ENCODE assay signal across 15 mouse cellular contexts in the genomic region with DNA sequence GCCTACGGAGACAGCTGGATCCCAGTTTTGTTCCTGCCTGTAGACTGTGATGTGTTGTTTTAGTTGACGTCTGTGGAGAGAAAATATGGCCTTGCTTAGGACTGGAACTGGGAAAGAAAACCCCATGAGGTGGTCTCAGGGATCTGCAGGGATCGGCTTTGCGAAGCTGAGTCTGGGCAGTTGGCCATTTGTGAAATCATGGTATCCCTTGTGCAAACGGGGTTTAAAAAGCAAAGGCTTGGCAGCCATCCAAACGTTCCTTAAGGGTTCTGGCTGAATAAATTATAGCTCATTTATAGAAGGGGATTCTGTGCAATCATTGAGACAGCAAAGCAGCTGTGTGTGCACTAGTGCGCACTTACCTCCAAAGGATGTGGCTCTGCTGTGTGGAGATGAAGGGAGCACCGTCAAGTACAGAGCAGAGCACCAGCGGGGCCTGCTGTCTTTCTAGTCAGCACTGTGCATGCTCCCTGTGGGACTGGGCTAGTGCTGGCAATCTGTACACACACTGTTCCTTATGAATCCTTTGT. TPM values are rescaled to one million over a fixed set of nuclear protein-coding genes. Genes with fewer than 3 reads are reported as not detected.
DNase-seq lines count a peak whose midpoint lies in the region; ATAC-seq and TF ChIP-seq lines count a peak whose summit lies in the region.
"Not testable (repeated sequence)": the region's sequence is repeated elsewhere in the genome, so short reads cannot be mapped to it uniquely, and the experiment has no call there.
"Had no signal": no experiment of that assay in that cellular context is flagged by ENCODE, and none has a peak within 500 bp of the region (broad histone marks: within the 10 kb centered on the region; RNA-seq: fewer than 3 reads in every experiment).

No protein-coding gene starts in this region.

- H3K27ac ChIP-seq in forebrain, embryonic 15.5 days (replicated peaks); intestine, embryonic 16.5 days (ENCODE audit: low read length); limb, embryonic 12.5 days; neural tube, embryonic 12.5 days: not testable (repeated sequence)

- not testable (repeated sequence) for H3K9ac ChIP-seq in forebrain, embryonic 15.5 days (replicated peaks); intestine, embryonic 16.5 days (ENCODE audit: low read depth, low read length); limb, embryonic 12.5 days (replicated peaks); neural tube, embryonic 12.5 days

- not testable (repeated sequence) for H3K4me1 ChIP-seq in forebrain, embryonic 15.5 days; intestine, embryonic 16.5 days (ENCODE audit: control insufficient read depth, insufficient read depth, low read length); limb, embryonic 12.5 days (replicated peaks); neural tube, embryonic 12.5 days

- peak; percentile 87 for ATAC-seq in forebrain, embryonic 15.5 days (replicated peaks)
- peak; percentile 32; the same call in 1 of the 2 replicates for ATAC-seq in intestine, embryonic 16.5 days
- ATAC-seq in limb, embryonic 12.5 days (ENCODE audit: insufficient number of reproducible peaks, insufficient read depth, low FRiP score, low TSS enrichment, low read depth) = peak; percentile 40; the same call in 1 of the 2 replicates
- ATAC-seq in neural tube, embryonic 12.5 days (ENCODE audit: low FRiP score, low read depth) = peak; percentile 60

- WGBS in forebrain, embryonic 15.5 days = 64% methylated on average over 8 of the region's 9 CpGs
- 75% methylated on average over 8 of the region's 9 CpGs for WGBS in intestine, embryonic 16.5 days
- WGBS in limb, embryonic 12.5 days = 80% methylated on average over 8 of the region's 9 CpGs
- whole genome bisulfite sequencing in neural tube, embryonic 12.5 days = 84% methylated on average over 8 of the region's 9 CpGs

- H3K27me3 ChIP-seq in forebrain, embryonic 15.5 days; intestine, embryonic 16.5 days (replicated peaks; ENCODE audit: control insufficient read depth, insufficient read depth, low read length); limb, embryonic 12.5 days; neural tube, embryonic 12.5 days (replicated peaks): not testable (repeated sequence)

- TF ChIP-seq POLR2A in brain, embryonic 14.5 days (IDR thresholded peaks at IDR 0.05; ENCODE audit: borderline replicate concordance, extremely low read depth, insufficient read depth, insufficient read length, poor library complexity, severe bottlenecking) = not testable (repeated sequence)

- not testable (repeated sequence) for H3K4me2 ChIP-seq in forebrain, embryonic 15.5 days (replicated peaks); intestine, embryonic 16.5 days (ENCODE audit: low read depth, low read length); limb, embryonic 12.5 days; neural tube, embryonic 12.5 days (replicated peaks)

- DNase-seq in brain, embryonic 14.5 days (ENCODE audit: low read depth) = peak; percentile 82
- peak; percentile 47 for DNase-seq in heart, postnatal 4 days
- DNase-seq in lung, postnatal 10 days = peak; percentile 39

- H3K9me3 ChIP-seq in forebrain, embryonic 15.5 days = peaks cover 33% of the 10 kb centered on the region
- peaks cover 16% of the 10 kb centered on the region for H3K9me3 ChIP-seq in intestine, embryonic 16.5 days (ENCODE audit: control insufficient read depth, low read length)
- peaks cover 47% of the 10 kb centered on the region for H3K9me3 ChIP-seq in limb, embryonic 12.5 days
- H3K9me3 ChIP-seq in neural tube, embryonic 12.5 days = peaks cover 48% of the 10 kb centered on the region

- not testable (repeated sequence) for H3K36me3 ChIP-seq in forebrain, embryonic 15.5 days; intestine, embryonic 16.5 days (ENCODE audit: control insufficient read depth, insufficient read depth, low read length); limb, embryonic 12.5 days; neural tube, embryonic 12.5 days

- not testable (repeated sequence) for H3K4me3 ChIP-seq in forebrain, embryonic 15.5 days; intestine, embryonic 16.5 days (ENCODE audit: low read length); limb, embryonic 12.5 days (replicated peaks); neural tube, embryonic 12.5 days

- TF ChIP-seq CTCF in brain, embryonic 14.5 days (IDR thresholded peaks at IDR 0.05; ENCODE audit: borderline replicate concordance, extremely low read depth, insufficient read depth, insufficient read length) = not testable (repeated sequence)

RNA-seq across cellular contexts. Expression of a gene that starts 21.0 kb away (rescaled TPM):
- polyA plus RNA-seq in brain, embryonic 14.5 days (2012; rRNA removed) = not detected in 2 replicates
- not detected in 2 replicates for polyA plus RNA-seq in forebrain, embryonic 15.5 days (2015; fragmentation: Nextera tagmentation; extraction: Ambion mirVana)
- total RNA-seq in heart, postnatal 4 days (2021) = not detected
- not detected in 2 replicates for polyA plus RNA-seq in intestine, embryonic 16.5 days (2015; fragmentation: Nextera tagmentation; extraction: Ambion mirVana)
- polyA plus RNA-seq in limb, embryonic 12.5 days (2016; fragmentation: Nextera tagmentation; extraction: Ambion mirVana) = not detected in 2 replicates
- not detected in 2 replicates for polyA plus RNA-seq in neural tube, embryonic 12.5 days (2016; fragmentation: Nextera tagmentation; extraction: Ambion mirVana)
- total RNA-seq: adrenal gland, postnatal 25 days; ES-E14; gastrocnemius, postnatal 14 days; layer of hippocampus, postnatal 25 days had no signal
- polyA plus RNA-seq: C2C12; embryonic facial prominence, embryonic 11.5 days; heart, embryonic 10.5 days; limb, embryonic 11.5 days had no signal

RNA-seq across cellular contexts. Expression of a gene that starts 30.1 kb away (rescaled TPM):
- polyA plus RNA-seq in brain, embryonic 14.5 days (2012; rRNA removed) = not detected in 2 replicates
- polyA plus RNA-seq in forebrain, embryonic 15.5 days (2015; fragmentation: Nextera tagmentation; extraction: Ambion mirVana) = not detected in 2 replicates
- total RNA-seq in heart, postnatal 4 days (2021) = not detected
- polyA plus RNA-seq in intestine, embryonic 16.5 days (2015; fragmentation: Nextera tagmentation; extraction: Ambion mirVana) = not detected in 2 replicates
- not detected in 2 replicates for polyA plus RNA-seq in limb, embryonic 12.5 days (2016; fragmentation: Nextera tagmentation; extraction: Ambion mirVana)
- not detected in 2 replicates for polyA plus RNA-seq in neural tube, embryonic 12.5 days (2016; fragmentation: Nextera tagmentation; extraction: Ambion mirVana)
- total RNA-seq: adrenal gland, postnatal 25 days; ES-E14; gastrocnemius, postnatal 14 days; layer of hippocampus, postnatal 25 days had no signal
- polyA plus RNA-seq: C2C12; embryonic facial prominence, embryonic 11.5 days; heart, embryonic 10.5 days; limb, embryonic 11.5 days had no signal

Comparison
In these comparisons a context has a peak if more than half of its experiments do, and no peak if none do; other contexts are left out.
1. ATAC-seq: peak in every context shown above with its lines; median percentile 87 in forebrain, embryonic 15.5 days; 60 in neural tube, embryonic 12.5 days; 40 in limb, embryonic 12.5 days; 32 in intestine, embryonic 16.5 days.